Mouse (Mus musculus) erythroblast, embryonic 14.5 days (primary cell): ENCODE measurements at regions not wholly inside any gene's neighbourhood (a gene's known extent, or its start where the extent isn't known, plus 50 kb on each side); places are given as distances from the start of the nearest gene placed in this dataset.

Source experiments
- GATA1 ChIP-seq: IDR thresholded peaks from 2 replicates; pipeline ENCODE4 v1.6.1; 2012; ENCODE audit warnings: low read length, inconsistent platforms, mixed read lengths
- TAL1 ChIP-seq: IDR thresholded peaks from 3 replicates; pipeline ENCODE4 v1.6.1; 2012; ENCODE audit warnings: low read length, inconsistent platforms, mixed read lengths

DNA sequence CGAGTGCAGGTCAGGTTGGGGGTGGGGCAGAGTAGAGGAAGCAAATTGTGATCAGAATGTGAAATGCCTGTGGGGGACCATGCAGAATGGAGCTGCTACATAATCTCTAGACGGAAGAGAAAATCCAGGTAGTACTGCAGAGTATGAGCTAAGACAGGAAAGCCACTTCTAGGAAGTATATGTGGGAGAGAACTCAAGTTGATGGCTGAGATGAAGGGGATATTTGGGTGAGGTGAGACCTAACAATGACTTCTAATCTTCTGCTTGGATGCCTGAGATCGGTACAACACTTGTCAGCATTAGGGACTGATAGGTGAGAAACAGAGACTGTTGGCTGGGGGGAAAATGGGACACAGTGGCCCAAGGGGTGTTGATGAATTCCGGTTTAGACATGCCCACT, 81.4 kb upstream of the Cpsf6 start:
- TF ChIP-seq GATA1: no peak
- TF ChIP-seq TAL1: no peak
